In the genomic region with DNA sequence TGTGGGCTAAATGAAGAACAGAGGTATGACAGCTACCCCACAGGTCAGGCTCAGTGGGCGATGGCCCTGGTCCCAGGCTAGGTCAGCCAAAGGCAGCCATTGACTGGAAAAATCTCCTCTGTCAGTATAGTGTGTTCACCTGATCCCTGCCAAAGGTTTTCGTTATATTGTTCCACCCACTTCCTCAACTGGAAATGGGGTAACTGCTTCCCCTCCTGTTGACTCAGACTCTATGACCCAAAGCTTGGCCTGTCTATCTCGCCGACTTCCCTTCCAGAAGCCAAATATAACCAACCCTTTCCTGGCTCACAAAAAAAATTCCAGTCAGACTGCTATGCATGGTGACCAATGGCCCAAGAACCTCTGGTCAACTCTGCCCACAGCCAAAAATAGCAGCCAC, we compare ENCODE assay signal across 10 mouse cellular contexts.
DNase-seq lines count a peak whose midpoint lies in the region; ATAC-seq and TF ChIP-seq lines count a peak whose summit lies in the region.
"Had no signal": no experiment of that assay in that cellular context is flagged by ENCODE, and none has a peak within 500 bp of the region (broad histone marks: within the 10 kb centered on the region; RNA-seq: fewer than 3 reads in every experiment).

No protein-coding gene starts in this region.

- TF ChIP-seq CTCF in lung, adult 2 months (IDR thresholded peaks at IDR 0.05; ENCODE audit: insufficient read depth, low read length), result no peak

- 38% methylated on average over 4 of the region's 4 CpGs for WGBS in lung, adult 2 months

- H3K4me3 ChIP-seq in lung, adult 2 months (replicated peaks; ENCODE audit: extremely low read depth, low read depth, low read length), result no peak overlapping the region
- H3K4me3 ChIP-seq: embryonic facial prominence, embryonic 12.5 days; limb, embryonic 15.5 days had no signal

- peak; percentile 24 to 66 for DNase-seq in adrenal gland, adult (ENCODE audit: inconsistent age in 2 of 2, low spot score in 1 of 2)
- DNase-seq in adrenal gland, postnatal 25 days, result no peak
- peak; percentile 34 to 50 for DNase-seq in lung, adult 18-20 months
- no peak for DNase-seq in lung, adult 2 months
- peak; percentile 21 to 57 for DNase-seq in kidney, postnatal 36 days
- DNase-seq in thymus, adult 18-20 months, result no peak
- DNase-seq in layer of hippocampus, postnatal 36 days, result no peak

- peak; percentile 98 for ATAC-seq in megakaryocyte progenitor cell, adult 5-6 weeks (replicated peaks; ENCODE audit: poor library complexity)

- no peak for TF ChIP-seq POLR2A in lung, adult 2 months (IDR thresholded peaks at IDR 0.05; ENCODE audit: borderline replicate concordance, extremely low read depth, low read depth, low read length)

- H3K4me1 ChIP-seq in lung, adult 2 months (ENCODE audit: control insufficient read depth, insufficient read depth, low read length), result 0 out of 2 replicates have a peak, but pooled peaks cover 2% of the 10 kb centered on the region
- H3K4me1 ChIP-seq: embryonic facial prominence, embryonic 12.5 days; limb, embryonic 15.5 days had no signal

Comparison
In these comparisons a context has a peak if more than half of its experiments do, and no peak if none do; other contexts are left out.
1. DNase-seq: peak in adrenal gland, adult (2 of 2), lung, adult 18-20 months (2 of 2) and kidney, postnatal 36 days (2 of 2); none in adrenal gland, postnatal 25 days (single experiment), lung, adult 2 months (single experiment), thymus, adult 18-20 months (0 of 2) and layer of hippocampus, postnatal 36 days (0 of 2).